Mouse (Mus musculus): Measurements from ENCODE around the gene Gm49368. TPM values are rescaled to one million over a fixed set of nuclear protein-coding genes. Genes with fewer than 3 reads are reported as not detected.
A peak's percentile ranks its signal among the peaks of the same experiment; 100 is the strongest.
"Not testable (repeated sequence)": the region's sequence is repeated elsewhere in the genome, so short reads cannot be mapped to it uniquely, and the experiment has no call there.

Gm49368 gene
- polyA plus RNA-seq (2015; fragmentation: Nextera tagmentation; extraction: Ambion mirVana), result not detected in 2 replicates

DNA sequence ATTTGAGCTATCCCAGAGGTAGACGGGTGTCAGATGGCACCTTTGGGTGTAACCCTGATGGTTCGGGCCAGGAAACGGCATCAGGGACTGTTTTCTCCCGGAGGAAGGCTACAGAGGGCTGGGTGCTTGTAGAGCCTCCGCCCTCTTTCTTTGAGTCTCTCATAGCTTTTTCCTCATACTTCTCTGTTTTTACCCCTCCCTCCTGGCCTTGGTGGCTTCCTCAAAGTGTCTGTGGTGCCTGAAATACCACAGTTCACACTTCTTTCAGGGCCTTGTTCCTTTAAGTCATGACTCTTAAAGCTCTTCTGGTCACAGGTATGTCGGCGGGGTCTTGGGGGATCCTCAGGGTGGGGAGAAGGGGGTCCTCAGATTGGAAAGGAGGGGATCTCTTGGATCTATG is at the start of gene Gm49368, which contains the start of gene Itgam:
Gene Gm49368 (plus strand): TSS at position 228 of the 400 bp plus-strand sequence.
Gene Itgam (plus strand): TSS at position 185 of the 400 bp plus-strand sequence.
- H3K9me3 ChIP-seq, result no peaks in the 10 kb centered on the region
- H3K27ac ChIP-seq, result no peak within 1 kb of the TSS
- ATAC-seq, result no peak
- H3K9ac ChIP-seq, result no peak within 1 kb of the TSS
- H3K4me1 ChIP-seq (replicated peaks), result no peaks in the 10 kb centered on the region
- no peak within 1 kb of the TSS for H3K4me3 ChIP-seq (replicated peaks)
- no peaks in the 10 kb centered on the region for H3K27me3 ChIP-seq (replicated peaks)
- no peaks in the 10 kb centered on the region for H3K36me3 ChIP-seq
- H3K4me2 ChIP-seq (replicated peaks), result no peak within 1 kb of the TSS
- WGBS, result 85% methylated on average over 7 of the region's 7 CpGs

DNA sequence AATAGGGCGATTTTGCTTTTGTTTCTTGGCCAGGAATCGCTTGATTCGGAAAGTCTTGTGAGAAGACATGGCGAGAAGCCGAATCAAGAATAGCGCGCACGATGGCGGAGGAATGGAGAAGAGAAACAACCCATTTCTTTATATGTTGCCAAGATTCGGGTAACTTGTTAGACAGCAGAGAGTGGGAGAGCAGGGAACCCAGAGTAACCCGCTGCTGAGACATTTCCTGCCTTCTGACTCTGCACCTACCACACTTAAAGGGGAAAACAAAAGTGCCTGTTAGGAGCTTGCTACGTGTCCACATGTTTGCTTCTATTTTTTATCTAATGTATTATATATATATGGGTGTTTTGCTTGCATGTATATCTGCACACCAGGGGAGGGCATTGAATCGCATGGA is 49.4 kb upstream of the Gm49368 start:
- H3K9me3 ChIP-seq, result no peaks in the 10 kb centered on the region

GRCm38 (mm10) chr7:128016134-128016533 is 46.3 kb upstream of the Gm49368 start:
- H3K27ac ChIP-seq; H3K27me3 ChIP-seq (replicated peaks); ATAC-seq; H3K4me1 ChIP-seq (replicated peaks); H3K9me3 ChIP-seq; H3K9ac ChIP-seq; H3K4me2 ChIP-seq (replicated peaks); H3K4me3 ChIP-seq (replicated peaks); H3K36me3 ChIP-seq: not testable (repeated sequence)
- WGBS, result 58% methylated on average over 5 of the region's 5 CpGs

More for the DNA sequence above, 49.4 kb upstream of the Gm49368 start:
- Histone ChIP-seq H3K9ac (no peak overlapping the region), H3K4me2 (replicated peaks) (no peak overlapping the region), H3K27ac (no peak overlapping the region), H3K36me3 (no peaks in the 10 kb centered on the region), H3K4me3 (replicated peaks) (no peak overlapping the region), H3K4me1 (replicated peaks) (0 out of 2 replicates have a peak, but pooled peaks cover 2% of the 10 kb centered on the region), H3K27me3 (replicated peaks) (no peaks in the 10 kb centered on the region)
- ATAC-seq, result no peak
- WGBS, result 90% methylated on average over 13 of the region's 13 CpGs

GRCm38 (mm10) chr7:128016650-128017049 is 45.8 kb upstream of the Gm49368 start:
- no peaks in the 10 kb centered on the region for H3K4me1 ChIP-seq (replicated peaks)
- no peaks in the 10 kb centered on the region for H3K27me3 ChIP-seq (replicated peaks)
- ATAC-seq, result no peak
- H3K9ac ChIP-seq, result no peak overlapping the region
- H3K27ac ChIP-seq, result no peak overlapping the region
- no peaks in the 10 kb centered on the region for H3K9me3 ChIP-seq
- H3K4me3 ChIP-seq (replicated peaks), result no peak overlapping the region
- H3K36me3 ChIP-seq, result no peaks in the 10 kb centered on the region
- 73% methylated on average over 6 of the region's 6 CpGs for WGBS
- H3K4me2 ChIP-seq (replicated peaks), result no peak overlapping the region

DNA sequence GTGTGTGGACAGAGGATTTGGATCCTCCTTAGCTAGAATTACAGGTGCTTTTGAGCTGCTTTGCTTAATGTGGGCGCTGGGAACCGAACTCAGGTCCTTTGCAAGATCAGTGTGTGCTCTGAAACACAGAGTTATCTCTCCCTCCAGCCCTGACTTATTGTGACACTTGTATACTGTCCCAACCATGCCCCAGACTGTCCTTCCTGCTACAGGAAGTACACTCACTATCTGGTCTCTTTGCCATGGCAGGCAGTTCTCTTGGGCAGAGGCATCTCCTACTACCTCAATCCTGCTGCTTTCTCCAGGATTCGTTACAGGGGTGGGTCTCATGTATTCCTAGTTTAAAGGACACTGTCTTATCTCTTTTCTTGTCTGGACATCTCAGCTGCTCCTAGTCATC is 44.2 kb upstream of the Gm49368 start:
- Histone ChIP-seq H3K4me3 (replicated peaks) (no peak overlapping the region), H3K9ac (no peak overlapping the region), H3K27me3 (replicated peaks) (no peaks in the 10 kb centered on the region), H3K36me3 (no peaks in the 10 kb centered on the region), H3K9me3 (no peaks in the 10 kb centered on the region), H3K4me2 (replicated peaks) (no peak overlapping the region), H3K4me1 (replicated peaks) (no peaks in the 10 kb centered on the region), H3K27ac (no peak overlapping the region)
- ATAC-seq, result no peak
- WGBS, result 87% methylated on average over 3 of the region's 3 CpGs

DNA sequence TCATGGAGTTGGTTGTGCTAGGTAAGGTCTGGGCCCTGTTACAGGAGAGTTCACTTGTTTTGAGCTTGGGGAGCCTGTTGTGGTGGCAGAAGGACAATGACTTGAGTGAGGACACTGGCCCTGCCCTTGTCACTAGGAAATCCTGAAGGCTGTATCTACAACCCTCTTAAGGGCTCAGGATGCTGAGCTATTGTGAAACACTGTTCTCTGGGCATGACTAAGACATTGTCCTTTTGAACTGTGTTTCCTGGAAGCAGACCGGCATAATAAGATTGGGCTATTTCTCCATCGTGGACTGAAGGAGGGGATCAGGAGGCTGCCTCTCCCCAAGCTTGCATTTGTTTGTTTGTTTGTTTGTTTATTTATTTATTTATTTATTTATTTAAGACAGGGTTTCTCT is 43.3 kb upstream of the Gm49368 start:
- no peak overlapping the region for H3K4me3 ChIP-seq (replicated peaks)
- H3K36me3 ChIP-seq, result no peaks in the 10 kb centered on the region
- no peak overlapping the region for H3K27ac ChIP-seq
- H3K9ac ChIP-seq, result no peak overlapping the region
- no peaks in the 10 kb centered on the region for H3K9me3 ChIP-seq
- H3K27me3 ChIP-seq (replicated peaks), result no peaks in the 10 kb centered on the region
- no peak overlapping the region for H3K4me2 ChIP-seq (replicated peaks)
- H3K4me1 ChIP-seq (replicated peaks), result no peaks in the 10 kb centered on the region
- ATAC-seq, result peak; percentile 77
- 65% methylated on average over 2 of the region's 2 CpGs for WGBS

DNA sequence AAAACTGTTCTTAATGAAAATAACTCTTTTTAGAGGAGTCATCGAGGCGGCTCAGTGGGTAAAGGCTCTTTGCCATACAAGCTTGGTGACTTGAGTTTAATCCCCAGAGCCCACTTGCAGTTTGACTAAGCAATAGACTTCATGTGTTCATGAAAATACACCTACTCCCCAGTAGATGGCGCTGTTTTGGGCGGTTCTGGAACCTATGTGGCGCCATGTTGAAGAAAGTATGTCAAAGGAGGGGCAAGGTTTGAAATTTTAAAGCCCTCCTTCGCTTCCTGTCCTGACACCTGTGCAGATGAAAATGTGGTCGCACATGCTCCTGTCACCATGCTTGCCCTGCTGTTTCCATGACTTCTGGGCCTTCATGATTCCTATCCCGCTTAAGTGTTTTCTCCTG is 39.5 kb upstream of the Gm49368 start:
- Histone ChIP-seq H3K36me3 (no peaks in the 10 kb centered on the region), H3K4me2 (replicated peaks) (no peak overlapping the region), H3K4me1 (replicated peaks) (no peaks in the 10 kb centered on the region), H3K9ac (no peak overlapping the region), H3K9me3 (no peaks in the 10 kb centered on the region), H3K4me3 (replicated peaks) (no peak overlapping the region), H3K27ac (no peak overlapping the region), H3K27me3 (replicated peaks) (no peaks in the 10 kb centered on the region)
- 63% methylated on average over 8 of the region's 8 CpGs for WGBS
- ATAC-seq, result no peak

- H3K36me3 ChIP-seq, result no peaks in the 10 kb centered on the region
- WGBS, result 89% methylated on average over 4 of the region's 4 CpGs
- H3K9ac ChIP-seq, result no peak overlapping the region
- H3K27ac ChIP-seq, result no peak overlapping the region
- H3K4me2 ChIP-seq (replicated peaks), result no peak overlapping the region
- no peaks in the 10 kb centered on the region for H3K27me3 ChIP-seq (replicated peaks)
- H3K4me1 ChIP-seq (replicated peaks), result no peaks in the 10 kb centered on the region
- H3K9me3 ChIP-seq, result no peaks in the 10 kb centered on the region
- no peak for ATAC-seq
- no peak overlapping the region for H3K4me3 ChIP-seq (replicated peaks)
These were observed 38.9 kb upstream of the Gm49368 start for GRCm38 (mm10) chr7:128023565-128023964.

GRCm38 (mm10) chr7:128024364-128024763 is 38.1 kb upstream of the Gm49368 start:
- WGBS, result 87% methylated on average over 9 of the region's 9 CpGs
- Histone ChIP-seq H3K9me3 (no peaks in the 10 kb centered on the region), H3K27ac (no peak overlapping the region), H3K9ac (no peak overlapping the region), H3K4me3 (replicated peaks) (no peak overlapping the region), H3K4me2 (replicated peaks) (no peak overlapping the region), H3K27me3 (replicated peaks) (no peaks in the 10 kb centered on the region), H3K36me3 (no peaks in the 10 kb centered on the region), H3K4me1 (replicated peaks) (no peaks in the 10 kb centered on the region)
- no peak for ATAC-seq

DNA sequence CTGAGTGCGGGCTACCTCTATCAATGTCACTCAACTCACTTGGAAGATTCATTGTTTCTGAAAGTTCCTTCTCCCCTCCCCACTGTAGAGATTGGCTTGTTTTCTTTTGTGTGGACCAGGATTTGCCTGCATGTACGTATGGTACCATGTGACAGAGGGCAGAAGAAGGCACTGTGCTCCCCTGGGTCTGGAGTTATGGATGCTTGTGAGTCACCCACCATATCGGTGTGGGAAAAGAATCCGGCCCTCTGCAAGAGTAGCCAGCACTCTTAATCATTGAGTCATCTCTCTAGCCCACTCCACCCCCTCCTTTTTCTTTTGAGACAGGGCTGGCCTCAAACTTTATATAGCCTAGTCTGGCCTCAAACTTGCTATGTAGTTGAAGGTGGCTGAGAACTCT is 37.6 kb upstream of the Gm49368 start:
- H3K4me2 ChIP-seq (replicated peaks), result no peak overlapping the region
- no peaks in the 10 kb centered on the region for H3K27me3 ChIP-seq (replicated peaks)
- H3K27ac ChIP-seq, result no peak overlapping the region
- H3K9me3 ChIP-seq, result no peaks in the 10 kb centered on the region
- no peak for ATAC-seq
- no peaks in the 10 kb centered on the region for H3K36me3 ChIP-seq
- H3K9ac ChIP-seq, result no peak overlapping the region
- H3K4me1 ChIP-seq (replicated peaks), result no peaks in the 10 kb centered on the region
- no peak overlapping the region for H3K4me3 ChIP-seq (replicated peaks)
- WGBS, result 79% methylated on average over 4 of the region's 4 CpGs

GRCm38 (mm10) chr7:128025381-128025780 is 37.1 kb upstream of the Gm49368 start:
- H3K27me3 ChIP-seq (replicated peaks), result no peaks in the 10 kb centered on the region
- no peak overlapping the region for H3K4me3 ChIP-seq (replicated peaks)
- no peak for ATAC-seq
- H3K9ac ChIP-seq, result no peak overlapping the region
- 79% methylated on average over 4 of the region's 4 CpGs for WGBS
- H3K4me2 ChIP-seq (replicated peaks), result no peak overlapping the region
- H3K27ac ChIP-seq, result no peak overlapping the region
- no peaks in the 10 kb centered on the region for H3K36me3 ChIP-seq
- H3K9me3 ChIP-seq, result no peaks in the 10 kb centered on the region
- no peaks in the 10 kb centered on the region for H3K4me1 ChIP-seq (replicated peaks)

DNA sequence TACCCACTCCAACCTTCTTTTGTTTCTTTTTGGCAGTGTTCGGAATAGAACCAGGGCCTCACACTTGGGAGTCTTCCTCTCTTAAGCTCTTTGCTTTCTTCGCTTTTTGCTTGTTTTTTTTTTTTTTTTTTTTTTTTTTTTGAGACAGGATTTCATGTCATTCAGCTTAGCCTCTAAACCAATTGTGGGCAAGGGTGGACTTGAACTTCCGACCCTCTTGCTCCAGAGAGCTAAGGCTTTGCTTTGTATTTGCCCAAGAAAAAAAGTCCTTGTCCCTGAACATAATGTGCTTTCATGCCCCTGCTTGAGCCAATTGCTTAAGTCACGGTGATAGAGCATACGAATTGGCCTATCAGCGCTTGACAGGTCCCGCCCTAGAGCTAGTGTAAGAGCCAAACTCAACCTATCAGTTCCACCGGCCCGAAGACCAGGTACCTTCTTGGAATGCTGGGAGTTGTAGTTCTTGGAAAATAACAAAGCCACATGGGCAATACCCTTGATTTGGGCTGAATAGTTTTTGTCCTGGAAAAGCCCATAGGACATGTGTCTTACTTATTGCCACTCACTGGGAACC is 31.0 kb upstream of the Gm49368 start:
- H3K4me1 ChIP-seq (replicated peaks), result no peaks in the 10 kb centered on the region
- H3K36me3 ChIP-seq, result no peaks in the 10 kb centered on the region
- no peak overlapping the region for H3K9ac ChIP-seq
- no peak overlapping the region for H3K4me3 ChIP-seq (replicated peaks)
- 41% methylated on average over 9 of the region's 9 CpGs for WGBS
- no peaks in the 10 kb centered on the region for H3K9me3 ChIP-seq
- H3K27me3 ChIP-seq (replicated peaks), result no peaks in the 10 kb centered on the region
- H3K27ac ChIP-seq, result peak overlapping the region; percentile 64
- peak; percentile 81 for ATAC-seq
- H3K4me2 ChIP-seq (replicated peaks), result peak overlapping the region; percentile 33

GRCm38 (mm10) chr7:128032290-128032988 is 30.0 kb upstream of the Gm49368 start:
- ATAC-seq, result peak; percentile 92
- Histone ChIP-seq H3K4me3 (replicated peaks) (no peak overlapping the region), H3K9me3 (no peaks in the 10 kb centered on the region), H3K9ac (no peak overlapping the region), H3K27me3 (replicated peaks) (no peaks in the 10 kb centered on the region), H3K4me1 (replicated peaks) (no peaks in the 10 kb centered on the region), H3K27ac (peak overlapping the region; percentile 80), H3K4me2 (replicated peaks) (peak overlapping the region; percentile 33), H3K36me3 (no peaks in the 10 kb centered on the region)
- 59% methylated on average over 5 of the region's 5 CpGs for WGBS
